Mouse (Mus musculus): ENCODE results near the gene Lyst. TPM values are rescaled to one million over a fixed set of nuclear protein-coding genes. Genes with fewer than 3 reads are reported as not detected.
"Not testable (repeated sequence)": the region's sequence is repeated elsewhere in the genome, so short reads cannot be mapped to it uniquely, and the experiment has no call there.

The Lyst gene
- polyA plus RNA-seq, 1 experiment from 2014 or later, result 4.2 TPM

- Histone ChIP-seq H3K9me3 (no peaks in the 10 kb centered on the region), H3K36me3 (no peaks in the 10 kb centered on the region), H3K4me3 (no peak overlapping the region), H3K4me1 (no peaks in the 10 kb centered on the region), H3K27me3 (no peaks in the 10 kb centered on the region), H3K4me2 (replicated peaks) (no peak overlapping the region), H3K27ac (no peak overlapping the region), H3K9ac (no peak overlapping the region)
- 99% methylated on average over 3 of the region's 3 CpGs for WGBS
- ATAC-seq (ENCODE audit: insufficient number of reproducible peaks, insufficient read depth, low FRiP score, low TSS enrichment), result no peak
Measured at GRCm38 (mm10) chr13:13655453-13655852, 65.3 kb downstream of the Lyst start.

DNA sequence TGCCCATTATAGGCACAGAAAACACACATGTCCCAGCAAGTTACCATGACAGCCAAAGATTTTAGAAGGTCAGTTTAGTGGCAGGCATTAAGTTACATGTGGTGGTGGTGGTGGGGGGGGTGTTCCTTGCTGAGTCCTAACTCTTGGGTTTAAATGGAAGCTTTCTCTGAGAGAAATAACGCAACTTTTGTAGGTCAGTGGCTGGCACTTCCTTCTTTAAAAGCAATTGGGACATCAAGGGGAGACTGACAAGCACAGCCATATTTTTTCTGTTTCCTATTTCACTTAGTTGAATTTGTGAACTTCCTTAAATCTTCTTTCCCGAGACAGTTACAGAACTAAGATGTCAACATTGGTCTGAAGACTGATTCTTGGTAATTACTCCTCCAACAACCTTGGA, 75.9 kb downstream of the Lyst start:
- not testable (repeated sequence) for ATAC-seq (ENCODE audit: insufficient number of reproducible peaks, insufficient read depth, low FRiP score, low TSS enrichment); H3K9me3 ChIP-seq; H3K27me3 ChIP-seq; H3K36me3 ChIP-seq; H3K27ac ChIP-seq; H3K9ac ChIP-seq; H3K4me3 ChIP-seq; H3K4me1 ChIP-seq; H3K4me2 ChIP-seq (replicated peaks)
- WGBS, result 76% methylated on average over 2 of the region's 2 CpGs

GRCm38 (mm10) chr13:13670669-13671068, 80.5 kb downstream of the Lyst start:
- H3K4me1 ChIP-seq, result no peaks in the 10 kb centered on the region
- no peaks in the 10 kb centered on the region for H3K36me3 ChIP-seq
- no peak for ATAC-seq (ENCODE audit: insufficient number of reproducible peaks, insufficient read depth, low FRiP score, low TSS enrichment)
- no peaks in the 10 kb centered on the region for H3K27me3 ChIP-seq
- H3K9ac ChIP-seq, result no peak overlapping the region
- no peak overlapping the region for H3K27ac ChIP-seq
- WGBS, result 51% methylated on average over 5 of the region's 5 CpGs
- no peaks in the 10 kb centered on the region for H3K9me3 ChIP-seq
- no peak overlapping the region for H3K4me3 ChIP-seq
- no peak overlapping the region for H3K4me2 ChIP-seq (replicated peaks)

GRCm38 (mm10) chr13:13671585-13672328, 81.6 kb downstream of the Lyst start:
- Histone ChIP-seq H3K27ac (no peak overlapping the region), H3K36me3 (no peaks in the 10 kb centered on the region), H3K4me1 (no peaks in the 10 kb centered on the region), H3K27me3 (no peaks in the 10 kb centered on the region), H3K9me3 (no peaks in the 10 kb centered on the region), H3K4me2 (replicated peaks) (no peak overlapping the region), H3K9ac (no peak overlapping the region), H3K4me3 (no peak overlapping the region)
- ATAC-seq (ENCODE audit: insufficient number of reproducible peaks, insufficient read depth, low FRiP score, low TSS enrichment), result no peak
- whole genome bisulfite sequencing, result 55% methylated on average over 6 of the region's 6 CpGs

- H3K36me3 ChIP-seq, result 0 out of 2 replicates have a peak, but pooled peaks cover 6% of the 10 kb centered on the region
- H3K4me2 ChIP-seq (replicated peaks), result no peak overlapping the region
- 89% methylated on average over 4 of the region's 4 CpGs for WGBS
- H3K4me3 ChIP-seq, result no peak overlapping the region
- H3K27ac ChIP-seq, result no peak overlapping the region
- ATAC-seq (ENCODE audit: insufficient number of reproducible peaks, insufficient read depth, low FRiP score, low TSS enrichment), result no peak
- no peaks in the 10 kb centered on the region for H3K27me3 ChIP-seq
- no peak overlapping the region for H3K9ac ChIP-seq
- H3K9me3 ChIP-seq, result no peaks in the 10 kb centered on the region
- H3K4me1 ChIP-seq, result no peaks in the 10 kb centered on the region
Measured at GRCm38 (mm10) chr13:13674669-13675343, 84.6 kb downstream of the Lyst start.

DNA sequence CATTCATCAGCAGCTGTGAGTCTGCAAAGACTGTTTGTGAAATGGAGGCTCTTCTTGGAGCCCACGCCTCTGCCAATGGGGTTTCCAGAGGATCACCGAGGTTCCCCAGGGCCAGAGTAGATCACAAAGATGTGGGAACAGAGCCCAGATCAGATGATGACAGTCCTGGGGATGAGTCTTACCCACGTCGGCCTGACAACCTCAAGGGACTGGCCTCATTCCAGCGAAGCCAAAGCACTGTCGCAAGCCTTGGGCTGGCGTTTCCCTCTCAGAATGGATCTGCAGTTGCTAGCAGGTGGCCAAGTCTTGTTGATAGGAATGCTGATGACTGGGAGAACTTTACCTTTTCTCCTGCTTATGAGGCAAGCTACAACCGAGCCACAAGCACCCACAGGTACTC, 87.7 kb downstream of the Lyst start:
- Histone ChIP-seq H3K4me3 (no peak overlapping the region), H3K36me3 (0 out of 2 replicates have a peak, but pooled peaks cover 6% of the 10 kb centered on the region), H3K9ac (no peak overlapping the region), H3K4me1 (no peaks in the 10 kb centered on the region), H3K27me3 (no peaks in the 10 kb centered on the region), H3K4me2 (replicated peaks) (no peak overlapping the region), H3K9me3 (no peaks in the 10 kb centered on the region), H3K27ac (no peak overlapping the region)
- whole genome bisulfite sequencing, result 79% methylated on average over 8 of the region's 8 CpGs
- ATAC-seq (ENCODE audit: insufficient number of reproducible peaks, insufficient read depth, low FRiP score, low TSS enrichment), result no peak

DNA sequence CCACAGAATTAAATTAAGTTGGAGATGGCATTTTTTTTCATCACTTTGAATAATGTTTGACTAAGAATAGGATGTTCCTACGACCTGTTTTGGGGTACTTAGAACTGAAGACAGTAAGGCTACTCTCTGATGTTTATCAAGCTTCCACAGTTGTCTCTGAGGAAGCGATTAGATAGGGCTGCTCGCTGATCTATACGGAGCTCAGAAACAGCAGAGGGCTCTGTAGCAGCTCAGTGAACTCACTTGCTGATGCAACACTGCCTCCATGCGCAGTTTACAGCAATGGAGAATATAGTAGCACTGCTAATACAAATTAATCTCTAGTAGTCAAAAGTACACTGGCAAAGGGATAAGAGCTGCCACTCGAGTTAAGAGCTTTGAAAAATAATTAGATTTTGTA, 91.4 kb downstream of the Lyst start:
- H3K27me3 ChIP-seq, result no peaks in the 10 kb centered on the region
- no peak overlapping the region for H3K9ac ChIP-seq
- no peak overlapping the region for H3K4me2 ChIP-seq (replicated peaks)
- H3K4me3 ChIP-seq, result no peak overlapping the region
- H3K9me3 ChIP-seq, result no peaks in the 10 kb centered on the region
- H3K36me3 ChIP-seq, result 0 out of 2 replicates have a peak, but pooled peaks cover 6% of the 10 kb centered on the region
- H3K4me1 ChIP-seq, result no peaks in the 10 kb centered on the region
- no peak for ATAC-seq (ENCODE audit: insufficient number of reproducible peaks, insufficient read depth, low FRiP score, low TSS enrichment)
- WGBS, result 59% methylated on average over 6 of the region's 6 CpGs
- no peak overlapping the region for H3K27ac ChIP-seq

DNA sequence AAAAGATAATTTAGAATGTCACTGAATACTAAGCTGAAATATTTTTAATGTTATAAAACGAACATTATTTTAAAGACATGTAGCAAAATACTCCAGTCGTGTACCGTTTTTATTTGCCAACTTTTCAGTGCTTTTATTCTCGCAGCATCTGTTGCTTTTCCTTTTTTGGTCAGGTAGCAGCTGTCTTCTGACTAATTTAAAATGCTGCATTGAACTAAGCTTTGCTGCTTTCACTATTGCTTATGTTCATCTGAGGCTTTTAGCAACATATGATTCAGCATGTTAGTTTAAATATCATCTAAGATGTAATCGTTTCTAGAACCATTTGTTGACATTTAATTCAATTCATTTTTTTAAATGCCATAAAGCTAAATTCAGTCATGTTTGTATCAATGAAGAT, 113.3 kb downstream of the Lyst start:
- Histone ChIP-seq H3K9ac (no peak overlapping the region), H3K4me2 (replicated peaks) (no peak overlapping the region), H3K27ac (no peak overlapping the region), H3K36me3 (peaks cover 7% of the 10 kb centered on the region; the same call in 1 of the 2 replicates), H3K9me3 (no peaks in the 10 kb centered on the region), H3K4me3 (no peak overlapping the region), H3K27me3 (no peaks in the 10 kb centered on the region), H3K4me1 (no peaks in the 10 kb centered on the region)
- no peak for ATAC-seq (ENCODE audit: insufficient number of reproducible peaks, insufficient read depth, low FRiP score, low TSS enrichment)
- 84% methylated on average over 5 of the region's 5 CpGs for WGBS

DNA sequence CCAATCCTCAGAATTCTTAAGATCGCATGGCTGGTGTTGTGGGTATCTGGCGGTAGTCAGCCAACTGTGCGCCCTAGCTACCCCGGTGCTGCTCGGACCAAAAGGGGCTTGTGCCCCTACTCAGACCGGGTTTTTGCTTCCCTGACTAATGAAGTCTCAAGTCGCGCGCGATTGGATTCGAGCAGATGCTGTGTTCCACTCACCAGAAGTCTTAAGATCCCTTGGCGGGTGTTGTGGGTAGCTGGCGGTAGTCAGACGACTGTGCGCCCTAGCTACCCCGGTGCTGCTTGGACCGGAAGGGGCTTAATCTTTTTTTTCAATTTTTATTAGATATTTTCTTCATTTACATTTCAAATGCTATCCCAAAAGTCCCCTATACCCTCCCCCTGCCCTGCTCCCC, 131.2 kb downstream of the Lyst start:
- WGBS, result 89% methylated on average over 17 of the region's 17 CpGs
- not testable (repeated sequence) for H3K27ac ChIP-seq; H3K36me3 ChIP-seq; ATAC-seq (ENCODE audit: insufficient number of reproducible peaks, insufficient read depth, low FRiP score, low TSS enrichment); H3K9ac ChIP-seq; H3K9me3 ChIP-seq; H3K27me3 ChIP-seq; H3K4me3 ChIP-seq; H3K4me2 ChIP-seq (replicated peaks); H3K4me1 ChIP-seq

DNA sequence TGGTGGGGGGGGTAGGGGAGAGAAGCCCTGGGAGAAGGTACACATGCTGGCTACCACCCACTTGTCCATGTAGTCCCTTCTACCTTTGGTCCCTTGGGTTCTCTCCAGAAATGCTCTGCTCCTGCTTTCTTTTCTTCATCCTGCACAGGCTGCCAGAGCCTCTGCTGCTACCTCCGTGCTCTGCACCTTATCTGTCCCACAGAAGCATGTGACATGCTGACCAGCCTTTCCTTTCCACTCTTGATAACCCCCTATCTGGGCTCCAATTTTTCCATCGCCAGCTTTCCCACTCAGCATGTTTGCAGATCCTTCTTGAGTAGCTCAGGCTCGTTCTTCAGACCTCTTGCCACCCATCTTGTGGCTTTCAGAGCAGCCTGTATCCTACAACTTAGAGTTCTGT, 133.1 kb downstream of the Lyst start:
- ATAC-seq (ENCODE audit: insufficient number of reproducible peaks, insufficient read depth, low FRiP score, low TSS enrichment), result no peak
- Histone ChIP-seq H3K9me3 (no peaks in the 10 kb centered on the region), H3K4me1 (no peaks in the 10 kb centered on the region), H3K4me2 (replicated peaks) (no peak overlapping the region), H3K27me3 (no peaks in the 10 kb centered on the region), H3K27ac (no peak overlapping the region), H3K4me3 (no peak overlapping the region), H3K36me3 (no peaks in the 10 kb centered on the region), H3K9ac (no peak overlapping the region)
- WGBS, result 88% methylated on average over 3 of the region's 3 CpGs

GRCm38 (mm10) chr13:13723786-13724185, 133.6 kb downstream of the Lyst start:
- Histone ChIP-seq H3K4me2 (replicated peaks) (no peak overlapping the region), H3K9ac (no peak overlapping the region), H3K9me3 (no peaks in the 10 kb centered on the region), H3K27ac (no peak overlapping the region), H3K27me3 (no peaks in the 10 kb centered on the region), H3K4me1 (no peaks in the 10 kb centered on the region), H3K36me3 (no peaks in the 10 kb centered on the region), H3K4me3 (no peak overlapping the region)
- ATAC-seq (ENCODE audit: insufficient number of reproducible peaks, insufficient read depth, low FRiP score, low TSS enrichment), result no peak

- Histone ChIP-seq H3K27me3 (no peaks in the 10 kb centered on the region), H3K36me3 (no peaks in the 10 kb centered on the region), H3K9me3 (no peaks in the 10 kb centered on the region), H3K27ac (no peak overlapping the region), H3K4me2 (replicated peaks) (no peak overlapping the region), H3K4me3 (no peak overlapping the region), H3K4me1 (no peaks in the 10 kb centered on the region), H3K9ac (no peak overlapping the region)
- 96% methylated on average over 4 of the region's 4 CpGs for WGBS
- no peak for ATAC-seq (ENCODE audit: insufficient number of reproducible peaks, insufficient read depth, low FRiP score, low TSS enrichment)
Measured at GRCm38 (mm10) chr13:13739232-13739631, 149.0 kb downstream of the Lyst start.
